Comparison of ENCODE assay signal across 18 mouse cellular contexts in the genomic region with DNA sequence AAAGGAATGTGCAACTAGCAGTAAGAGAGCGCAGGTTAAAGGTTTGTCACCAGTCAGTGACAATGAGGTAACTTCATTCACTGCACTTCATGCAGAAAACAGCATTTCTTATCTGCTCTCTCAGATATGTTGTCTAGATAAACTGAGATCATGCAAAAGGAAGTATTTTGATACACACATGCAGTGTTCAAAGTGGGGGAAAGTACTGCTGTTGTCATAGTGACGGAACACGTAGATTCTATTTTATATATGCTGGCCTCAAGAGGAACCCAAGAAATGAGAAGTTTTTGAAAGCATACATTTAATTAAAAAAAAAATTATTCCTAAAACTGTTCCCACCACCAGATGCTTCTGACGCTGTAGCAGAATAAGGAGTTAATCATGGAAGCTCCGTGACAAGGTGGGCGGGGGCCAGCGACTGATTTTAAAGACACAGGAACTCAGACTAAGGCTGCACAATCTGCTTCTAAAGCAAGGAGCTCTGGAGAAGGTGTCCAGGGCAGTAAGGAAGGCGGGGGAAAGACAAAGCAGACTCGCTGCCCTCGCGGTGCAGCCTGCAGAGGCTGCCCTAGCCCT. TPM values are rescaled to one million over a fixed set of nuclear protein-coding genes. Genes with fewer than 3 reads are reported as not detected.
DNase-seq lines count a peak whose midpoint lies in the region.
"Had no signal": no experiment of that assay in that cellular context is flagged by ENCODE, and none has a peak within 500 bp of the region (broad histone marks: within the 10 kb centered on the region; RNA-seq: fewer than 3 reads in every experiment).

No protein-coding gene starts in this region.

- H3K9me3 ChIP-seq in midbrain, embryonic 10.5 days (replicated peaks), result no peaks in the 10 kb centered on the region
- H3K9me3 ChIP-seq: forebrain, embryonic 12.5 days; hindbrain, embryonic 12.5 days; limb, embryonic 13.5 days; liver, embryonic 15.5 days had no signal

- DNase-seq in brain, adult 2 months (ENCODE audit: low read depth, low spot score), result peak; percentile 74
- DNase-seq in frontal cortex, postnatal 10 days (ENCODE audit: low spot score in 2 of 2), result peak; percentile 65 to 80
- DNase-seq in layer of hippocampus, postnatal 36 days, result peak; percentile 20 to 24
- DNase-seq in right cerebral cortex, adult 2 months (ENCODE audit: low spot score in 2 of 2), result peak; percentile 77 to 83
- DNase-seq in thymus, postnatal 0 days (ENCODE audit: low spot score), result no peak
- no peak for DNase-seq in adrenal gland, adult (ENCODE audit: inconsistent age in 2 of 2, low spot score in 1 of 2)
- DNase-seq in midbrain, embryonic 10.5 days (ENCODE audit: low spot score), result no peak
- DNase-seq in lung, postnatal 25 days (ENCODE audit: low spot score), result no peak
- DNase-seq: adrenal gland, postnatal 14 days; B cell, adult 2 months; cerebellum, adult 8-10 months; embryo, embryonic 11 days; gastrocnemius, postnatal 14 days; lung, postnatal 10 days had no signal

- H3K27me3 ChIP-seq in midbrain, embryonic 10.5 days (ENCODE audit: low read depth, poor library complexity, severe bottlenecking), result no peaks in the 10 kb centered on the region
- H3K27me3 ChIP-seq: forebrain, embryonic 12.5 days; hindbrain, embryonic 12.5 days; limb, embryonic 13.5 days had no signal

- H3K4me1 ChIP-seq in midbrain, embryonic 10.5 days, result no peaks in the 10 kb centered on the region
- H3K4me1 ChIP-seq: forebrain, embryonic 12.5 days; hindbrain, embryonic 12.5 days; limb, embryonic 13.5 days; liver, embryonic 15.5 days had no signal

- H3K4me3 ChIP-seq in midbrain, embryonic 10.5 days, result no peak overlapping the region
- H3K4me3 ChIP-seq: forebrain, embryonic 12.5 days; hindbrain, embryonic 12.5 days; limb, embryonic 13.5 days; liver, embryonic 15.5 days had no signal

- 80% methylated on average over 11 of the region's 11 CpGs for WGBS in midbrain, embryonic 10.5 days

- H3K27ac ChIP-seq in midbrain, embryonic 10.5 days (replicated peaks), result no peak overlapping the region
- H3K27ac ChIP-seq: forebrain, embryonic 12.5 days; hindbrain, embryonic 12.5 days; limb, embryonic 13.5 days; liver, embryonic 15.5 days had no signal

- no peaks in the 10 kb centered on the region for H3K36me3 ChIP-seq in midbrain, embryonic 10.5 days
- H3K36me3 ChIP-seq: forebrain, embryonic 12.5 days; hindbrain, embryonic 12.5 days; limb, embryonic 13.5 days; liver, embryonic 15.5 days had no signal

RNA-seq across cellular contexts. Expression of a gene that starts 21.6 kb away (rescaled TPM):
- 10 to 100 TPM; 23.9 to 26.0 TPM for total RNA-seq in layer of hippocampus, postnatal 36 days (2021)
- 51.0 and 51.9 TPM in 2 replicates for polyA plus RNA-seq in thymus, postnatal 0 days (2015; fragmentation: Nextera tagmentation; extraction: Ambion mirVana)
- 80.7 and 87.0 TPM in 2 replicates for polyA plus RNA-seq in midbrain, embryonic 10.5 days (2016; fragmentation: Nextera tagmentation; extraction: Ambion mirVana)

RNA-seq across cellular contexts. Expression of a gene that starts 31.5 kb away (rescaled TPM):
- total RNA-seq in layer of hippocampus, postnatal 36 days (2021), result 10 to 100 TPM; 35.0 to 35.3 TPM
- polyA plus RNA-seq in thymus, postnatal 0 days (2015; fragmentation: Nextera tagmentation; extraction: Ambion mirVana), result 1.4 and 1.8 TPM in 2 replicates
- 5.6 and 6.5 TPM in 2 replicates for polyA plus RNA-seq in midbrain, embryonic 10.5 days (2016; fragmentation: Nextera tagmentation; extraction: Ambion mirVana)

RNA-seq across cellular contexts. Expression of a gene that starts 51.5 kb away (rescaled TPM):
- total RNA-seq in layer of hippocampus, postnatal 36 days (2021), result 1 to 10 TPM; 1.4 to 1.7 TPM
- 1.9 and 2.8 TPM in 2 replicates for polyA plus RNA-seq in thymus, postnatal 0 days (2015; fragmentation: Nextera tagmentation; extraction: Ambion mirVana)
- 2.6 and 2.7 TPM in 2 replicates for polyA plus RNA-seq in midbrain, embryonic 10.5 days (2016; fragmentation: Nextera tagmentation; extraction: Ambion mirVana)
- total RNA-seq: adrenal gland, postnatal 14 days had no signal

Comparison
In these comparisons a context has a peak if more than half of its experiments do, and no peak if none do; other contexts are left out.
1. DNase-seq: peak in brain, adult 2 months (single experiment), frontal cortex, postnatal 10 days (2 of 2), layer of hippocampus, postnatal 36 days (2 of 2) and right cerebral cortex, adult 2 months (2 of 2); none in thymus, postnatal 0 days (single experiment), adrenal gland, adult (0 of 2), midbrain, embryonic 10.5 days (single experiment) and lung, postnatal 25 days (single experiment).